26 mouse cellular contexts compared by ENCODE assay signal in the genomic region with DNA sequence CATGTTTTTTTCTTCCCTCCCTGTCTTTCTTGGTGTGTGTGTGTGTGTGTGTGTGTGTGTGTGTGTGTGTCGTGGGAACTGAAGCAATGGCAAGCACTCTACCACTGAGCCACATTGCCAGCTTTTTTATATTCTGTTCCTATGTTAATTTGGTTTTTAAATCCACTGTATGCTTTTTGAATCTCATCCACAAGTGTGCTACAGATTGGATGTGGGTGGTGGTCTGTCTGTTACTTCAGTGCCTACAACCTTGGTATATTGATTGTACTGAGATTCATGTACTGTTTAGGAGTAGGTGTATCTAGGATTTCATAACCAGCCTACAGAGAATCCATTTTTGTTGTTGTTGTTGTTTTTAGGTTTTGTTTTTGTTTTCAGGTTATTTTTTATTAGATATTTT.
"Had no signal": no experiment of that assay in that cellular context is flagged by ENCODE, and none has a peak within 500 bp of the region (broad histone marks: within the 10 kb centered on the region; RNA-seq: fewer than 3 reads in every experiment).

No protein-coding gene starts in this region.

- DNase-seq: kidney, adult 11 months; kidney, adult 8-10 months; kidney, postnatal 10 days; kidney, postnatal 36 days; liver; lung, adult 18-20 months; lung, postnatal 10 days; lung, postnatal 36 days; retina, postnatal 1 day; right cerebral cortex, postnatal 25 days; thymus, adult 2 months; thymus, postnatal 14 days; thymus, postnatal 4 days had no signal

- ATAC-seq: intestine, embryonic 15.5 days; liver, embryonic 12.5 days; midbrain, embryonic 13.5 days; midbrain, embryonic 16.5 days had no signal

- H3K27me3 ChIP-seq: intestine, embryonic 15.5 days; kidney, embryonic 15.5 days; limb, embryonic 13.5 days; liver, embryonic 12.5 days; liver, embryonic 15.5 days; lung, embryonic 15.5 days; megakaryocyte, embryonic 14.5 days; midbrain, embryonic 13.5 days; neural tube, embryonic 13.5 days had no signal

- H3K4me3 ChIP-seq: intestine, embryonic 15.5 days; kidney, embryonic 15.5 days; limb, embryonic 10.5 days; limb, embryonic 13.5 days; liver, embryonic 12.5 days; liver, embryonic 15.5 days; lung, embryonic 15.5 days; megakaryocyte, embryonic 14.5 days; midbrain, embryonic 10.5 days; midbrain, embryonic 13.5 days; myocyte; neural tube, embryonic 13.5 days had no signal

- H3K4me2 ChIP-seq: intestine, embryonic 15.5 days; kidney, embryonic 15.5 days; limb, embryonic 13.5 days; liver, embryonic 12.5 days; liver, embryonic 15.5 days; lung, embryonic 15.5 days; midbrain, embryonic 13.5 days; neural tube, embryonic 13.5 days had no signal

- H3K27ac ChIP-seq: intestine, embryonic 15.5 days; kidney, embryonic 15.5 days; limb, embryonic 10.5 days; limb, embryonic 13.5 days; liver, embryonic 12.5 days; liver, embryonic 15.5 days; lung, embryonic 15.5 days; midbrain, embryonic 10.5 days; midbrain, embryonic 13.5 days; neural tube, embryonic 13.5 days had no signal

- H3K9ac ChIP-seq: intestine, embryonic 15.5 days; kidney, embryonic 15.5 days; limb, embryonic 13.5 days; liver, embryonic 12.5 days; liver, embryonic 15.5 days; lung, embryonic 15.5 days; midbrain, embryonic 13.5 days; neural tube, embryonic 13.5 days had no signal

- H3K4me1 ChIP-seq: intestine, embryonic 15.5 days; kidney, embryonic 15.5 days; limb, embryonic 10.5 days; limb, embryonic 13.5 days; liver, embryonic 12.5 days; liver, embryonic 15.5 days; lung, embryonic 15.5 days; megakaryocyte, embryonic 14.5 days; midbrain, embryonic 10.5 days; midbrain, embryonic 13.5 days; neural tube, embryonic 13.5 days had no signal

- H3K9me3 ChIP-seq: intestine, embryonic 15.5 days; kidney, embryonic 15.5 days; limb, embryonic 10.5 days; limb, embryonic 13.5 days; liver, embryonic 12.5 days; liver, embryonic 15.5 days; lung, embryonic 15.5 days; midbrain, embryonic 10.5 days; midbrain, embryonic 13.5 days; neural tube, embryonic 13.5 days had no signal

- H3K36me3 ChIP-seq: intestine, embryonic 15.5 days; kidney, embryonic 15.5 days; limb, embryonic 10.5 days; limb, embryonic 13.5 days; liver, embryonic 12.5 days; liver, embryonic 15.5 days; lung, embryonic 15.5 days; midbrain, embryonic 10.5 days; midbrain, embryonic 13.5 days; neural tube, embryonic 13.5 days had no signal
